Mouse (Mus musculus) left cerebral cortex, adult 2 months (tissue): ENCODE measurements around the gene Exosc10. TPM values are rescaled to one million over a fixed set of nuclear protein-coding genes. Genes with fewer than 3 reads are reported as not detected.

Experiments used
- DNase-seq, 2 experiments: peaks; one replicate each; pipeline ENCODE4 v3.0.0; 2021 to 2022; ENCODE audit warnings: low spot score in 2 of 2, mixed read lengths in 1 of 2; ENCODE audit errors: extremely low spot score in 1 of 2
- H3K27ac ChIP-seq: fragments of 200-600 bp; 2 replicates; pipeline ENCODE4 v1.8.1; 2022
- H3K4me3 ChIP-seq: fragments of 200-600 bp; 2 replicates; pipeline ENCODE4 v1.8.1; 2022
- CTCF ChIP-seq: fragments of 200-600 bp; IDR thresholded peaks from 2 replicates; pipeline ENCODE4 v1.8.1; 2022; ENCODE audit warnings: antibody characterized with exemption, mild to moderate bottlenecking, moderate library complexity
- intact Hi-C: fragments of 180-260 bp; cut with DNase I; formaldehyde crosslinking; loops from one replicate; pipeline ENCODE4 v1.15.1; 2025
- long read RNA-seq, 2 experiments: library from polyadenylated mRNA; stranded (forward); transcript quantifications; one replicate each; pipeline ENCODE4 v2.0.0; 2021; ENCODE audit warnings: borderline mapping rate in 2 of 2
- total RNA-seq, 2 experiments: library from RNA; stranded (reverse); gene quantifications; 2 replicates each; pipeline ENCODE4 v1.2.3; 2021

Gene Exosc10
- total RNA-seq, result 10 to 100 TPM; 50.0 to 50.6 TPM
- long read RNA-seq, experiment 1, transcript Exosc10-201 (25 exons, 2,790 nt), result major isoform, 30 of 73 reads
- long read RNA-seq, experiment 1, partial matches to known transcripts, result 17 of 73 reads
- long read RNA-seq, experiment 1, other reads (novel, unspliced or antisense), result 19 of 73 reads
- long read RNA-seq, experiment 2, transcript Exosc10-201 (25 exons, 2,790 nt), result major isoform, 25 of 60 reads
- long read RNA-seq, experiment 2, partial matches to known transcripts, result 15 of 60 reads
- long read RNA-seq, experiment 2, other reads (novel, unspliced or antisense), result 16 of 60 reads

DNA sequence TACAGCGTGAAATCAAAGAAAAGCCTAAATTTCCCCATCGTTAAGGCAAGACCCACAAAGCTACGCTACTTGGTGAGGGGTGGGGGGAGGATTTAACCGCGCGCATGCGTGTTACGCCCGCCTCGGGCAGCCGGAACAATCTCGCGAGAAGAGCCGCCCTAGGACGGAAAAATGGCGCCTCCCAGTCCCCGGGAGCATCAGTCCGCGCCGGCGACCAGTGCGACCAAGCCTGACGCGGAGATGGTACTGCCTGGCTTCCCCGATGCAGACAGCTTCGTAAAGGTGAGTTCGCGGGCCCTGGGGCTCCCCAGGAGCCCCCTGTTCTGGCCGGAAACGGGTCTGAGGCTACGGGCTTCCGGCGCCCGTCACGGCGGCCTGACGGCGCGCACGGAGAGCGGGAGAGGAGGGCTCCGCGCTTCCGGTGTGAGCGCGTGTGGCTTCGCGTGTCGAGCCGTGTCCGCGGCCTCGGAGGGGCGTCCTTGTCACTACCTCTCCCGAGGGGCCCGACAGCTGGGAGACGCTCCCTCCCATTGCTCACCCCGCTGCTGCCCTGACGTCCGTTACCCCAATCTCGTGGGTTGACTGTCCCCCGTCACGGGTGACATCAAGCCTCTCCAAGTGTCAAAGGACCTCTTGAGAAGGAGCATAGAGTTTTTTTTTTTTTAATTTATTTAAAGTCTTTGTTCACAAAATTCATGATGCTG, at the start of gene Exosc10:
Exosc10 (plus strand) TSS at position 133 of the 704 bp plus-strand sequence.
- Histone ChIP-seq H3K27ac (peak within 1 kb of the TSS; percentile 99), H3K4me3 (peak within 1 kb of the TSS; percentile 77)
- DNase-seq, result peak; percentile 85 to 86
- intact Hi-C loops, result loop anchor here (5.0 kb wide), 1 partner anchor 49 kb away; no protein-coding TSS in a partner anchor
- TF ChIP-seq CTCF, result no peak

DNA sequence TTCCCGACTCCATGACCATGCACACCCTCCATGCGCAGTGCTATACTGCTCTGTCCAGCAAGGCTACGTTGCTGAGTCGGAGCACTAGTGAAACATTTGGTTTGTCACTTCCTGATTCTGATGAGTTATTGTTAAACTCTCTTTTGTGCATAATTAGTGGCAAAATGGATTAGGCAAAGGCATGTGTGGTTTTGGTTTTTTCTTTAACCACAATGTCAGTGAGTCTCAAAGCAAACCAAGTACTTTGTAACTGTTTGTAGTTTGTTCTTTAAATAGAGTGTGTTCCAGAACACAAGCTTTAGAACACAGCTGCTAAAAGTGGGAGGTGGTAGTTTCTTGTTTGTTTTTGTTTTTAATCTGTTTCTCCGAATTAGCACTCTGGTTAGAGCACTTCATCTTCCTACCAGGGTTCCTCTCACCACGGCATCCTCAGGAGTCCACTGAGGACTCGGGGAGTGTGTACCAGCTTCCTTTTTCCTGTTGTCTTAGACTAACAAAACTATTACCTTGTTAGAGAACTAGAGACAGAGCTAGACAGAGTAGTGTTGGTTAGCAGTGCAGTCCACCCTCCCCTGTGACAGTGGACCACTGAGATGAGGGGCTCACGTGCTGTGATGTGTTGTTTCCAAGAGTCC, 48.7 kb upstream of the Exosc10 start:
- intact Hi-C loops, result no loop called here
- no peak for TF ChIP-seq CTCF
- no peak for DNase-seq
- no peak overlapping the region for H3K4me3 ChIP-seq
- H3K27ac ChIP-seq, result peak overlapping the region; percentile 74

DNA sequence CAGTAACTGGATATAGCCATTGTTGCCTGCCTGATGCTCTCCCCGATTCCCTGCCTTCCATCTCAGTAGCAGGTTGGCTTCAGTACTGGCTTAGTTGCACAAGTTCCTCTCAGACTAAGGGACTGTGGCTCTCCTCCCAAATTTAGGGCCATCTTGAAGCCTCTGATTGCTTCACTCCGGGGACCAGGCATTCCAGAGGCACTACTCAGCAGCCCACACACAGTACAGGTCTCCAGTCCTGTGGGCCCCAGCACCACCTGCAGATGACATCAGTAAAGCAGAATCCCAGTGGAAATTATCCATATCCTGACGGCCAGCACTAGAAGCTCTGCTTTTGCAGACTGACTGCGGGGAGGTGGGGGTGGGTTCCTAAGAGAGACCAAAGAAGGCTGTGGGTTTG, 47.5 kb upstream of the Exosc10 start:
- TF ChIP-seq CTCF, result no peak
- no peak for DNase-seq
- Histone ChIP-seq H3K4me3 (no peak overlapping the region), H3K27ac (no peak overlapping the region)
- intact Hi-C loops, result no loop called here

DNA sequence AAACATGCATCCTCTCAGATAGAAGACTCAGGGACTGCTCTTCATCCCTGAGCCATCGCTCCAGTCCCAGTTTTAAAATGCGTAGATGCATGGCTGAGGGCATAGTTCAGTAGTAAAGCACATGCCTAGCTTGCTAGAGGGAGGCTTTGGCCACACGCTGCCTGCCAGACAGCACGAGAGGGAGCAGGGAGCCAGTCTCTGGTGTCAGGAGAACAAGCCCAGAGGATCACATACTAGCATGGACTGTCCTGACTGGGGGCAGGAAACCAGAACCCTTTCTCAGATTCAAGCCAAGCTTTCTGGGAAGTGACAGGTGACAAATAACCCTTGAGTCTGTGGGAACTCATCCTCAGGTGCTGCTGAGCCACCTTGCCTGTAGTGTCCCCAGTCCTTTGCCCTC, 46.9 kb upstream of the Exosc10 start:
- DNase-seq, result no peak

DNA sequence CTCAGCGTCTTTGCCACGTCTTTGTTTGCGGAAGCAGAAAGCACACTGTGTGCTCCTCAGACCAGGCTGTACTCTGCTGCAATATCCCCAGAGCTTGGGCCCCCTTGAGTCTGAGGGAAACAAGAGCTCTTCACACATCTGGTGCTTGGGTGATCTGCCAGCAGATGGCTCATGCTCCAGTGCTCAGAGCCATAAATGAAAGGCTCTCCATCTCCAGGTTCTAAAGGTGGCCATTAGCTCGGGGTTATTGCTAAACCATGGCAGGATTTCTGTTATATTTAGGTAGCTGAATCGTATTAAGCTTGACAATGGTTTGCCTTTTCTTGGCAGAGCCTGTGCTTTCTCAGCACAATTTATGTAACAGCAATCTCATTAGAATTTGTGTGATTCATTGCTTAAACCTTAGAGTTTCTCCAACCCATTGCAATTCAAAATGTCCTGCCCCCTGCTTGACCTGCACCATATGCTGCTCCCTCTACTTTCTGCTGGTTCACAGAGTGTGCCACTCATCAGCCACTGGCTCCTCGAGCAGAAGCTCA, 45.1 kb upstream of the Exosc10 start:
- Histone ChIP-seq H3K27ac (peak overlapping the region; percentile 16; the same call in 1 of the 2 replicates), H3K4me3 (no peak overlapping the region)
- peak in 1 of 2 experiments; percentile 31 for DNase-seq
- TF ChIP-seq CTCF, result no peak
- intact Hi-C loops, result no loop called here

More for the DNA sequence above, 46.9 kb upstream of the Exosc10 start:
- H3K27ac ChIP-seq, result no peak overlapping the region
- no peak for TF ChIP-seq CTCF
- no peak overlapping the region for H3K4me3 ChIP-seq
- intact Hi-C loops, result no loop called here

DNA sequence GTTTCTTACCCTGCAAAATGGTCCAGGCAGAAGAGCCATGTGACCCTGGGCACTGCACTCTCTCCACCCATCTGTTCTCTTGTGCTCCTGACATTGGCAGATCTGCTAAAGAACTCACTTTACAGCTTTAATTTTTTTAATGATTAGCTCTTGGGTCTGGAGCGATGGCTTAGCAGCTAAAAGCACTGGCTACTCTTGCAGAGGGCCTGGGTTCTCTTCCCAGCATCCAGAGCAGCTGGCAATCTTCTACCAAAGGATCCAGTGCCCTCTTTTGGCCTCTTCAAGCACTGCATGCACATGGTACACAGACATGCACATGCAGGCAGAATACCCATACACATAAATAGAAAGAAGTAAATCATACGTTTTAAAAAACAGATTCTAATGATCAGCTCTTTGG, 42.9 kb upstream of the Exosc10 start:
- intact Hi-C loops, result no loop called here
- DNase-seq, result no peak

DNA sequence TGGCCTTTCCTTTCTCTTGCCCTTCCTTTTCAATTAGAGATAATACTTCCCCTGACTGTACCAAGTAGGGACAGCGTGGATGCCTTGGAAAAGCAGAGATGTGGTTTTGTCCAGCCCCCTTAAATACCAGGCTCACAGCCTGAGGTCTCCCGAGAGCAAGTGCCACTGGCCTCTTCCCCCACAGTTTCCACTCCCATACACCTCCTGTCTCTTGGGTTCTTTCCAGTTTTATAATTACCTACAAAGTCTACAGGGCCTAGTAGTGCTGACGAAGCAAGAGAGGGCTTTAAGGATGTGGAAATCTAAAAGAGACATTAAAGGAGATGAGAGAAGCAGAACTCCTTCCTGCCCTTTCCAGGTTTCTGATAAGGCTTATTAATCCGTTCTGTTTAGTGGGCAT, 40.4 kb upstream of the Exosc10 start:
- no peak for DNase-seq
- Histone ChIP-seq H3K4me3 (no peak overlapping the region), H3K27ac (peak overlapping the region; percentile 34)
- intact Hi-C loops, result no loop called here
- TF ChIP-seq CTCF, result no peak

More for the DNA sequence above, 42.9 kb upstream of the Exosc10 start:
- no peak overlapping the region for H3K4me3 ChIP-seq
- no peak overlapping the region for H3K27ac ChIP-seq
- TF ChIP-seq CTCF, result peak; percentile 45

DNA sequence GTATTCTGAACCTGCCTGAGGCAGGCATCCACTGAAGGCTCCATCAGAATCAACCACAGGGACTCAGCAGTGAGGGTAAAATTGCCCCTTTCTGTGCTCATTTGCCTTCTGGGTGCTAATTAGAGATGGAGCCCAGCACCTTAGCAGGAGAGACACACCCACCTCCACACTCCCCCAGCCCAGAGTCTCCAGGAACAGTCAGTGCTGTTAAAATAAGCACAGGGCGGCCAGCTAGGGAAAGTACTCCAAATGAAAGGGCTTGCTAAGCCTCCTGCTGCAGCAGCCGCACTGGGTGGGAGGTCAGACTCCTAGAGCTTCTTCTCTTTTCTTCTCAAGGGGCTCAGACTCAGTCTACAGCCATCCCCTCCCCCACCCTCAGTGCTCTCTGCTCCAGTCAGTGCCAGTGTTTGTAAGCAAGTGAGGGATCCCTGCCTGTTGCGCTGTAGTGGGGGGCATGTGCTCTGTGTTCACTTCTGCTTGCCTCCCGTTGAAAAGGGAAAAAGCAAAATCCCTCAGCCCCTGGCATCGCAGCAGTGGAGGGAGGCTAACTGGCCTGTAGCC, 39.9 kb upstream of the Exosc10 start:
- TF ChIP-seq CTCF, result no peak
- peak overlapping the region; percentile 34 for H3K27ac ChIP-seq
- H3K4me3 ChIP-seq, result no peak overlapping the region
- intact Hi-C loops, result no loop called here
- DNase-seq, result no peak

DNA sequence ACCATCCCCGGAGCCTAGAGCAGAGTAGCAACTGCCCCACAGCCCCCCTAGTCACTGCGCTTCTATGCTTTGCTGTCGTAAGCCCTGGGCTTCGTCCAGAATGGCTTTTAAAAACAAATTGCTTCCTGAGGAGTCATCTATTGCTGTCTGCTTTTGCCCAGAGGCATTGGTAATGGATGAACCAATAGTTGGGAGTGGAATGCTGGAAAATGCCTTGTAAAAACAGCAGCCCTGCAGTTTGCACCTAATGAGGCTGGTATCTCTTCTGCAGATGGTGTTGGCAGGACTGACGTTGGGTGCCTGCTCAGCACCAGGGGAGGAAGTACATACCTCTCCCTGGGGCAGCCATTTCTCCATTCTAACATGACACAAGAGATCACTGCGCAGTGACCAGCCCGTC, 34.7 kb upstream of the Exosc10 start:
- no peak for TF ChIP-seq CTCF
- no peak overlapping the region for H3K27ac ChIP-seq
- intact Hi-C loops, result no loop called here

DNA sequence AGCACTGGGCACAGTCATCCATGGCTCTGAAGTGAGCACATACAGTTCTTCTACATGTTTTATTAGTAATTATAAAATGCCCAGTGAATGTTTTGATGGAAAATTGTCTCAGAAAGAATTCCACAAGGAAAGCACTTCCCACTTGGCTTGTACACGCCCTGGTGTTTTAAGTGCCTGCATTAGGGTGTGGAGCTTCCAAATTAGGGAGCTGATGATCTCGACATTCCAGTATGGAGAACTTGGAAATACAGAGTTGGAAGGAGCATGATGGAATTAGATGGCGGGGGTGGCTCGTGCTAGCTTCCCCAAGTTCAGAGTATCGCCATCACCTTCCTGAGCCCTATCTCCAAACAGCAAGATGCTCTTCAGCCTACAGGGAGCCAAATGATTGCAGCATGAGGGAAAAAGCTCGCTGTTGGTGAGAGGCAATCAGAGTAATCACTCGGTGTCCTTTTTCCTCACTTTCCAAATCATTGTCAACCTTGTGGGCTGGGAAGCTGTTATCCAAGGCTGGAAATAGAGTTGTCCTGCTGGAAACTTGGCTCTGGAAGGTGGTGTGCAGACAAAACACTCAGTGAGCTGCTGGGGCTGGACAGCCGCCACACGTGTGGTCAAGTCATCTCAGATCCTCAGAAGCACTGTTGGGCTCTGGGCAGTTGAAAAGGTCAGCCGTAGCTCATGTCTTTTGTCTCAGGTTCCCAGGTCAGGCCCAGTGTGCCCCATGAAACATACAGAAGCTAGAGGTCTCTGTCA, 30.9 kb upstream of the Exosc10 start:
- no peak for TF ChIP-seq CTCF
- intact Hi-C loops, result no loop called here
- DNase-seq, result no peak
- Histone ChIP-seq H3K27ac (no peak overlapping the region), H3K4me3 (no peak overlapping the region)

More for the DNA sequence above, 34.7 kb upstream of the Exosc10 start:
- H3K4me3 ChIP-seq, result no peak overlapping the region
- DNase-seq, result no peak

DNA sequence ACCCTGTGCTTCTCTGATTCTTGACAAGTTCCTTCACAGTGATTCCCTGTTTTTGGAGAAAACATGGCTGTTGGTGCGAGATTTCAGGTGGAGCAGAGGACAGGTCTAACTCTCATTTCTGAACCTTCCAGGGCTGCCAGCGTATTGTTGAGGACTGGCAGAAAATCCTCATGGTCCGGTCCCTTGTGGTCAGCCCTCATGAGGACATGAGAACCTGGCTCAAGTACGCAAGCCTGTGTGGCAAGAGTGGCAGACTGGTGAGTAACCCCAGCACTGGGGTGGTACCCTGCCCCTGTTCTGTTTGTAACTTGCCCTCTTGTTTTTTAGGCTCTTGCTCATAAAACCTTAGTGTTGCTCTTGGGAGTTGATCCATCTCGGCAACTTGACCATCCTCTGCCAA, 27.9 kb upstream of the Exosc10 start:
- H3K27ac ChIP-seq, result no peak overlapping the region
- no peak for DNase-seq
- intact Hi-C loops, result loop anchor here (5.0 kb wide), 1 partner anchor 38 kb away; no protein-coding TSS in a partner anchor
- no peak for TF ChIP-seq CTCF
- no peak overlapping the region for H3K4me3 ChIP-seq
